Mouse (Mus musculus) CD4-positive helper T cell, adult 2 months (primary cell): ENCODE data around the gene Rfc5.
A peak's percentile ranks its signal among the peaks of the same experiment; 100 is the strongest.

ENCODE experiments used
- DNase-seq: peaks from one replicate; pipeline ENCODE4 v3.0.0-alpha.2; 2012; ENCODE audit warnings: low read depth, missing footprints, low spot score

Gene Rfc5

GRCm38 (mm10) chr5:117376331-117376761 is 12.5 kb downstream of the Rfc5 start:
- DNase-seq: no peak

DNA sequence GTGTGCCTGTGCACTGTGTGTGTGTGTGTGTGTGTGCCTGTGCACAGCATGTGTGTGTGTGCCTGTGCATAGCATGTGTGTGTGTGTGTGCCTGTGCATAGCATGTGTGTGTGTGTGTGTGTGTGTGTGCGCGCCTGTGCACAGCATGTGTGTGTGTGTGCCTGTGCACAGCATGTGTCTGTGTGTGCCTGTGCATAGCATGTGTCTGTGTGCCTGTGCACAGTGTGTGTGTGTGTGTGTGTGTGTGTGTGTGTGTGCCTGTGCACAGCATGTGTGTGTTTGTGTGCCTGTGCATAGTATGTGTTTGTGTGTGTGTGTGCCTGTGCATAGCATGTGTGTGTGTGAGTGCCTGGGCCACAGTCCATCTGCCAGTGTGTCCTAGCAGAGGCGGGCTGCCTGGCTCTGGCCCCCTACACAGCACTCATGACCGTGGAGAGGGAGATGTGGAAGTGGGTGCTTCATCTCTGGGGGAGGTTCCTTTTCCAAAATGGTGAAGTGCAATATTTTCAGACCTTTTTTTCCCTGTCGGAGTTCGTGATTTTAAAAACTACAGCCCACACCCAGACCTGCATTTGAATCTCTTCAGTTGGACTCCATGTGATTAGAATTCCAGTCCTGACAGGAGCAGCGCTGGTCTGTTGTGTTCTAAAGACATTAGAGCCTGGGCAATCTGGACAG is 14.3 kb downstream of the Rfc5 start:
- DNase-seq: no peak

GRCm38 (mm10) chr5:117373418-117373817 is 15.4 kb downstream of the Rfc5 start:
- DNase-seq: no peak

DNA sequence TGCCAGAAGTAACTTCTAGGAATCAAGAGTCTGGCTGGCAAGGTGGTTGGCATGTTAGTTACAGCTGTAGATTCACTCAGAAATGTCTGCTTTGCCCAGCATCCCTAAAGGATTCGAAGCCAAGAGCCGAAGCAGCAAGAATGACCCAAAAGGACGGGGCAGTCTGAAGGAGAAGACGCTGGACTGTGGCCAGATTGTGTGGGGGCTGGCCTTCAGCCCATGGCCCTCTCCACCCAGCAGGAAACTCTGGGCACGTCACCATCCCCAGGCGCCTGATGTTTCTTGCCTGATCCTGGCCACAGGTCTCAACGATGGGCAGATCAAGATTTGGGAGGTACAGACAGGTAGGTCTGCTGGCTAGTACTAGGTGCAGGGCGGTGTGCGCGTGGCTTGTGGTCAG is 18.3 kb downstream of the Rfc5 start:
- DNase-seq: no peak

DNA sequence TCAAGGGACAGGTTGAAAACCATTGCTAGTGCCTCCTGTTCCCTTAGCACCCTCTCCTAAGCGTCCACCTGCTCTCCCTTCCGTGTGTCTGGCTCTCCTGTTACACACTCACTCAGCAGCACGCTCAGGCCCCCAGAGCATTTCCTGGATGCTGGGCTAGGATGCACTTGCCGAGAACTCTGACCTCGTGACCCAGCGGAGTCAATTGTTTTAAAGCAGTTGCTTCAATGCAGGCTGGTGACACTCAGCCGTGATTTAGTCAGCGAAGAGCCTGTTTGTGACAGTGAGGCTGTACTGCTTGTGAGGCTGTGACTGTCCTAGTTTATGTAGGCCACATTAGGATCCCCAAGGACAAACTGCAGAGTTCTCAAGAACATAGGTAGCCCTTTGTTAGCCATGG is 21.6 kb downstream of the Rfc5 start:
- no peak for DNase-seq

DNA sequence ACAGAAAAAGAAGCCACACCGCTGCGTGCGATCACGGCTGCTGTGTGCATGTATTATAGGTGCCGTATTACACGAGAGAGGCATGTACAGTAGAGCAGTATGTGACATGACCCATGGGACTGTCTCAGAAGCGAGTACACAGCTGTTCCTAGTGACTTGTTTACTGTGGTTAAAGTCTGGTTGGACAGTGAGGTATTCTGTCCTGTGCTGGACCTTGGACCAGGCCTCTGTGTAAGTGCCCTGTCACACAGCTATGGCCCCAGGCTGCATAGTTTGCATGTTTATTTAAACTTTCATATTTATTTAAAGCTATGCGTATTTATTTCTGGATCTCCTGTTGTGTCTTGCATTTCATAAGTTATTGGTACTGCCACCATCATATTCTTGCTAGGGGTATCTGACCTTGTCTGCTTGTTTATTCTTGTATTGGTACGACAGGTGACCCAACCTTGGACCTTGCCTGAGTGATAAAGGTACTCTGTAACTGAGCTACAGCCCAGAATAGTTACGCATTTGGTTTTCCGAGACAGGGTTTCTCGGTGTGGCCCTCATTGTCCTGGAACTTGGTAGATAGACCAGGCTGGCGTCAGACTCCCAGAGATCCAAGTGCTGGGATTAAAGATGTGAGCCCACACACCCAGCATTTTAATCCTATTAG is 22.8 kb downstream of the Rfc5 start:
- no peak for DNase-seq

GRCm38 (mm10) chr5:117364821-117365220 is 24.0 kb downstream of the Rfc5 start:
- DNase-seq: no peak

- no peak for DNase-seq
Measured at GRCm38 (mm10) chr5:117363066-117363782, 25.6 kb downstream of the Rfc5 start.

DNA sequence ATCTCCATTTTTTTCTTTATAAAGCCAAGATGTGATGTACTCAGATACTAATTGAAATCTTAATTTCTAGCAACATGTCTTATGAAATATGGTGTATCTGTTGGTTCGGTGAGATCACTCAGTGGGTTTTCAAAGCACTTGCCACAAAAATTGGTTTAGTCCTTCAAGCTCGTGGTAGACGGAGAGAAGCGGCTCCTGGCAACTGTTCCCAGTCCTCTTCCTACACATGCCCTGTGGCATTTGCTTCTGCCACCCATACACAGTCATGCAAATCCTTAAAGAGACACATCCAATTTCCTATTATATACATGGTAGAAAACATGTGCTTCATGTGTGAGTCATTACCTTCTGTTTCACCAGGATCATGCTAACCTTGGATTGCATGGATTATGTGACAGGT is 27.3 kb downstream of the Rfc5 start:
- no peak for DNase-seq

- no peak for DNase-seq
Measured at GRCm38 (mm10) chr5:117360631-117361541, 28.0 kb downstream of the Rfc5 start.

- no peak for DNase-seq
Measured at GRCm38 (mm10) chr5:117360228-117360515, 28.7 kb downstream of the Rfc5 start.

GRCm38 (mm10) chr5:117359497-117360227 is 29.2 kb downstream of the Rfc5 start:
- DNase-seq: no peak

DNA sequence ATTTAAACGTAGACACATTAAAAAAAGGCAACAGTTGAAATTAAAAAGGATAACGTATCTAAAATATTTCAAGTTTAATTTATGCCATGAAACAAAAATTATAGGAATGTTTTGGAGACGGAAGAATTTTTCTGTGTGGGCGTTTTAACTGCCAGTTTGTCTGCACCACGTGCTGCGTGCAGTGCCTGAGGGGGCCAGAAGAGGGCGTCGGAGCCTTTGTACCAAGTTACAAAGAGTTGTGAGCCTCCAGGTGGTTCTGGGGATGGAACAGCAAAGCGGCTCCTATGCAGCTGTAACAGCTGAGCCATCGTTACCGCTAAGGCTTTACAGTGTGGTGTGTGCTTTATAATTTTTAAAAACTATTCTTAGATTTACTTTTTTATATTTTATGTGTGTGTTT is 30.1 kb downstream of the Rfc5 start:
- peak; percentile 66 for DNase-seq

GRCm38 (mm10) chr5:117358248-117358630 is 30.6 kb downstream of the Rfc5 start:
- DNase-seq: peak; percentile 44

GRCm38 (mm10) chr5:117357478-117358247 is 31.2 kb downstream of the Rfc5 start:
- peak; percentile 70 for DNase-seq

DNA sequence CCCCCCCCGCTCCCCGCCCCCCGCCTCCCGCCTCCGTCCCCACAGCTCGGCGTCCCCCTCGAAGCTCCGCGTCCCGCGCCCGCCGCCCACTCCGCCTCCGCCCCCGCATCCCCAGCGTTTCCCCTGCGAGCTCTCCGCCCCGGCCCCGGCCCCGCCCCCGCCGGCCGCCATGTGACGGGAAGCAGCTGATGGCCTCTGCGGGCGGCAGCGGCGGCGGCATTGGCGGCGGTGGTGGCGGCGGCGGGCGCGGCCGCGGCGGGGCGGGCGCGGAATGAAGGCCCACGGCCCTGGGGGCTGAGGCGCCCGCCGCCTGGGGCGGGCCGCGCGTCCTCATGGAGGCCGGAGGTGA is 31.7 kb downstream of the Rfc5 start, which contains the start of gene Wsb2:
TSS of gene Wsb2 (plus strand) at position 176 of the 349 bp plus-strand sequence.
- DNase-seq: peak; percentile 77

- DNase-seq: no peak
Measured at GRCm38 (mm10) chr5:117356365-117357128, 32.3 kb downstream of the Rfc5 start.

GRCm38 (mm10) chr5:117355648-117356303 is 33.1 kb downstream of the Rfc5 start:
- DNase-seq: peak; percentile 31

DNA sequence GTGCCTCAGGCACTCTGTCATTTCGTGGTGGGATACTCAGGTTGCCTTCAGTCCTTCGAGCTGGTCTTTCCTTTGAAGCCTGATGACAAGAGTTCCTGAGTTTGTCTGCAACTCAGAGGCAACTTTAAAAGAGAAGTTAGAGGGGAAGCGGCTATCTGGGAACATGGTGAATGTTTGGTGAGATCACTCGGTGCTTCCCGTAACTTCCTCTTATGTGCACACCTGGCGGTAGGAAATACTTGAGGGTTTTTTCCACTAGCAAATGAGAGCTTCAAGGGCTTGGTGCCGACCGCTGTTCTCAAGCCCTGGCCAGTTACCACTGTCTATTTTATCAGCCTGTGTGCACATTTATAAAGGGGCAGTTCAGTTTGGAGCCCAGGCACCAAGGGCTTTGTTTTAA is 34.7 kb downstream of the Rfc5 start:
- DNase-seq: no peak
